Mouse (Mus musculus) spleen, postnatal 10 days (tissue): ENCODE results near the gene Esp3.
"Not testable (repeated sequence)": the region's sequence is repeated elsewhere in the genome, so short reads cannot be mapped to it uniquely, and the experiment has no call there.

ENCODE experiments used
- DNase-seq, 2 experiments: peaks; one replicate each; pipeline ENCODE4 v3.0.0; 2021 to 2022; ENCODE audit warnings: low spot score in 2 of 2

The Esp3 gene

DNA sequence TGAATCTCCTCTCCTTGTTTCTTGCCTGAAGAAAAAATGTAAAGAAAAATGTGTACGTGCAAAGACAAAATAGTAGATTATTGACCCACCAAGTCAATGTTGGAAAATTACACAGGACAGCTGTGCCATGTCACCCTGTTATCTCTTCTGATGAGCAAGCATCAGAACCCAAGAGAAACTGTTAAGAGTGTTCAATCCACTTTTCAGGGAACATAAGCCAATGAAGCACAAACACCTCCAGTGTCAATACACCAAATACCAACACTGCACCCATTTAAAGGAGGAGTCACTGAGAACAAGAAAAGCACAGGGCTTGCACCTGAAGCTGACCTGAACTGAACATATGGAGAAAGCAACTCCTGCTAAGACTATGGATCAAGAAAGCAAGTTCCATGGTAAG lies at the start of gene Esp3:
Gene Esp3, plus strand, starts transcription at position 301 of the 400 bp plus-strand sequence.
- not testable (repeated sequence) for DNase-seq

- DNase-seq: not testable (repeated sequence)
Measured at GRCm38 (mm10) chr17:40583906-40584305, 48.0 kb upstream of the Esp3 start.

DNA sequence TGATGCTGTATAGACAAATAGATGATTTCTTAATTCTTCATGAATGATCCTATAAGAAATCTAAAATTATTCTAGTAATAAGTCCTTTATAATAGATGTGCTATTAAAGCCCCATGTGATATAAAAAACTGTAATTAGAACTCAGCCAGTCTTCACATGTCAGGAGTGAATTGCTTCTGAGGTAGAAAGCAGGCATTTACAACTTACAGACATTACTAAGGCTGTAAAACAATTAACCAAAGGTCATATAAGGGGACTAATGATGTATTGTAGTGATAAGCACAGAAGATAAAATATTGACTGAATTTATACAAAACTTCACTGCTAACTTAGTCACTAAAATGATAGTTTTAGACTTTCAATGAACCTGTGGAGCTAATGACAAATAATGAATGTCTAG lies 40.6 kb upstream of the Esp3 start:
- no peak for DNase-seq

- DNase-seq: no peak
Measured at GRCm38 (mm10) chr17:40598294-40598693, 33.6 kb upstream of the Esp3 start, which contains the start of gene Esp4. Gene Esp4, plus strand, starts transcription at chr17:40598594.

- DNase-seq: not testable (repeated sequence)
Measured at GRCm38 (mm10) chr17:40662118-40662679, 30.3 kb downstream of the Esp3 start.

- DNase-seq: not testable (repeated sequence)
Measured at GRCm38 (mm10) chr17:40663161-40663811, 31.4 kb downstream of the Esp3 start.
